Mouse (Mus musculus): ENCODE measurements at regions not wholly inside any gene's neighbourhood (a gene's known extent, or its start where the extent isn't known, plus 50 kb on each side); places are given as distances from the start of the nearest gene placed in this dataset.
A peak's percentile ranks its signal among the peaks of the same experiment; 100 is the strongest.
"Not testable (repeated sequence)": the region's sequence is repeated elsewhere in the genome, so short reads cannot be mapped to it uniquely, and the experiment has no call there.

GRCm38 (mm10) chr2:168393341-168393740 is 111.8 kb upstream of the Kcng1 start:
- no peaks in the 10 kb centered on the region for H3K36me3 ChIP-seq (ENCODE audit: control insufficient read depth, insufficient read depth, low read length)
- WGBS = 92% methylated on average over 18 of the region's 18 CpGs

GRCm38 (mm10) chr2:168392171-168392570 is 110.6 kb upstream of the Kcng1 start:
- not testable (repeated sequence) for H3K4me3 ChIP-seq (ENCODE audit: low read length); H3K27me3 ChIP-seq (replicated peaks; ENCODE audit: control insufficient read depth, insufficient read depth, low read length); H3K4me1 ChIP-seq (ENCODE audit: control insufficient read depth, insufficient read depth, low read depth, low read length); H3K27ac ChIP-seq (ENCODE audit: low read depth, low read length); H3K36me3 ChIP-seq (ENCODE audit: control insufficient read depth, insufficient read depth, low read length); ATAC-seq; H3K4me2 ChIP-seq (ENCODE audit: low read length); H3K9ac ChIP-seq (ENCODE audit: low read depth, low read length); H3K9me3 ChIP-seq (ENCODE audit: control insufficient read depth, low read length)
- 75% methylated on average over 3 of the region's 3 CpGs for WGBS

More at GRCm38 (mm10) chr2:168393341-168393740, 111.8 kb upstream of the Kcng1 start:
- H3K4me3 ChIP-seq (ENCODE audit: low read length) = no peak overlapping the region
- no peak for ATAC-seq
- H3K27me3 ChIP-seq (replicated peaks; ENCODE audit: control insufficient read depth, insufficient read depth, low read length) = no peaks in the 10 kb centered on the region
- H3K27ac ChIP-seq (ENCODE audit: low read depth, low read length) = no peak overlapping the region
- H3K9me3 ChIP-seq (ENCODE audit: control insufficient read depth, low read length) = no peaks in the 10 kb centered on the region
- H3K4me1 ChIP-seq (ENCODE audit: control insufficient read depth, insufficient read depth, low read depth, low read length) = no peaks in the 10 kb centered on the region
- no peak overlapping the region for H3K4me2 ChIP-seq (ENCODE audit: low read length)
- no peak overlapping the region for H3K9ac ChIP-seq (ENCODE audit: low read depth, low read length)

- Histone ChIP-seq H3K27me3 (replicated peaks; ENCODE audit: control insufficient read depth, insufficient read depth, low read length) (no peaks in the 10 kb centered on the region), H3K4me3 (ENCODE audit: low read length) (no peak overlapping the region), H3K9ac (ENCODE audit: low read depth, low read length) (no peak overlapping the region), H3K4me1 (ENCODE audit: control insufficient read depth, insufficient read depth, low read depth, low read length) (no peaks in the 10 kb centered on the region), H3K36me3 (ENCODE audit: control insufficient read depth, insufficient read depth, low read length) (no peaks in the 10 kb centered on the region), H3K9me3 (ENCODE audit: control insufficient read depth, low read length) (peaks cover 10% of the 10 kb centered on the region), H3K27ac (ENCODE audit: low read depth, low read length) (no peak overlapping the region), H3K4me2 (ENCODE audit: low read length) (no peak overlapping the region)
- ATAC-seq = no peak
- WGBS = 76% methylated on average over 5 of the region's 5 CpGs
These were observed 99.1 kb upstream of the Kcng1 start for GRCm38 (mm10) chr2:168380606-168381005.

GRCm38 (mm10) chr2:168372356-168372755 is 90.8 kb upstream of the Kcng1 start:
- no peak overlapping the region for H3K9ac ChIP-seq (ENCODE audit: low read depth, low read length)
- 97% methylated on average over 5 of the region's 5 CpGs for WGBS
- no peak for ATAC-seq
- no peaks in the 10 kb centered on the region for H3K36me3 ChIP-seq (ENCODE audit: control insufficient read depth, insufficient read depth, low read length)
- H3K27me3 ChIP-seq (replicated peaks; ENCODE audit: control insufficient read depth, insufficient read depth, low read length) = no peaks in the 10 kb centered on the region
- peaks cover 11% of the 10 kb centered on the region for H3K9me3 ChIP-seq (ENCODE audit: control insufficient read depth, low read length)
- H3K27ac ChIP-seq (ENCODE audit: low read depth, low read length) = no peak overlapping the region
- no peaks in the 10 kb centered on the region for H3K4me1 ChIP-seq (ENCODE audit: control insufficient read depth, insufficient read depth, low read depth, low read length)
- H3K4me3 ChIP-seq (ENCODE audit: low read length) = no peak overlapping the region
- H3K4me2 ChIP-seq (ENCODE audit: low read length) = no peak overlapping the region

GRCm38 (mm10) chr2:168371245-168371644 is 89.7 kb upstream of the Kcng1 start:
- no peak for ATAC-seq
- Histone ChIP-seq H3K4me3 (ENCODE audit: low read length) (no peak overlapping the region), H3K9ac (ENCODE audit: low read depth, low read length) (no peak overlapping the region)

GRCm38 (mm10) chr2:168359200-168359599 is 77.7 kb upstream of the Kcng1 start:
- ATAC-seq = no peak
- no peaks in the 10 kb centered on the region for H3K9me3 ChIP-seq (ENCODE audit: control insufficient read depth, low read length)
- WGBS = 73% methylated on average over 8 of the region's 8 CpGs

More at GRCm38 (mm10) chr2:168371245-168371644, 89.7 kb upstream of the Kcng1 start:
- Histone ChIP-seq H3K27me3 (replicated peaks; ENCODE audit: control insufficient read depth, insufficient read depth, low read length) (no peaks in the 10 kb centered on the region), H3K27ac (ENCODE audit: low read depth, low read length) (no peak overlapping the region), H3K9me3 (ENCODE audit: control insufficient read depth, low read length) (peaks cover 10% of the 10 kb centered on the region), H3K36me3 (ENCODE audit: control insufficient read depth, insufficient read depth, low read length) (no peaks in the 10 kb centered on the region), H3K4me2 (ENCODE audit: low read length) (no peak overlapping the region), H3K4me1 (ENCODE audit: control insufficient read depth, insufficient read depth, low read depth, low read length) (no peaks in the 10 kb centered on the region)
- 58% methylated on average over 3 of the region's 3 CpGs for WGBS

GRCm38 (mm10) chr2:168358551-168358950 is 77.0 kb upstream of the Kcng1 start:
- 87% methylated on average over 6 of the region's 6 CpGs for WGBS
- no peak overlapping the region for H3K9ac ChIP-seq (ENCODE audit: low read depth, low read length)
- H3K9me3 ChIP-seq (ENCODE audit: control insufficient read depth, low read length) = no peaks in the 10 kb centered on the region
- H3K36me3 ChIP-seq (ENCODE audit: control insufficient read depth, insufficient read depth, low read length) = no peaks in the 10 kb centered on the region
- no peak overlapping the region for H3K4me2 ChIP-seq (ENCODE audit: low read length)
- no peaks in the 10 kb centered on the region for H3K27me3 ChIP-seq (replicated peaks; ENCODE audit: control insufficient read depth, insufficient read depth, low read length)
- no peak for ATAC-seq
- no peak overlapping the region for H3K27ac ChIP-seq (ENCODE audit: low read depth, low read length)
- no peaks in the 10 kb centered on the region; the same call in 1 of the 2 replicates for H3K4me1 ChIP-seq (ENCODE audit: control insufficient read depth, insufficient read depth, low read depth, low read length)
- no peak overlapping the region for H3K4me3 ChIP-seq (ENCODE audit: low read length)

More at GRCm38 (mm10) chr2:168359200-168359599, 77.7 kb upstream of the Kcng1 start:
- H3K27me3 ChIP-seq (replicated peaks; ENCODE audit: control insufficient read depth, insufficient read depth, low read length) = no peaks in the 10 kb centered on the region
- no peak overlapping the region for H3K4me2 ChIP-seq (ENCODE audit: low read length)
- no peaks in the 10 kb centered on the region for H3K36me3 ChIP-seq (ENCODE audit: control insufficient read depth, insufficient read depth, low read length)
- H3K27ac ChIP-seq (ENCODE audit: low read depth, low read length) = no peak overlapping the region
- H3K4me1 ChIP-seq (ENCODE audit: control insufficient read depth, insufficient read depth, low read depth, low read length) = no peaks in the 10 kb centered on the region; the same call in 1 of the 2 replicates
- H3K4me3 ChIP-seq (ENCODE audit: low read length) = no peak overlapping the region
- no peak overlapping the region for H3K9ac ChIP-seq (ENCODE audit: low read depth, low read length)

- Histone ChIP-seq H3K4me3 (ENCODE audit: low read length) (no peak overlapping the region), H3K9me3 (ENCODE audit: control insufficient read depth, low read length) (no peaks in the 10 kb centered on the region), H3K9ac (ENCODE audit: low read depth, low read length) (no peak overlapping the region), H3K27me3 (replicated peaks; ENCODE audit: control insufficient read depth, insufficient read depth, low read length) (no peaks in the 10 kb centered on the region), H3K4me1 (ENCODE audit: control insufficient read depth, insufficient read depth, low read depth, low read length) (no peaks in the 10 kb centered on the region; the same call in 1 of the 2 replicates), H3K27ac (ENCODE audit: low read depth, low read length) (no peak overlapping the region), H3K36me3 (ENCODE audit: control insufficient read depth, insufficient read depth, low read length) (no peaks in the 10 kb centered on the region), H3K4me2 (ENCODE audit: low read length) (no peak overlapping the region)
- ATAC-seq = no peak
- 80% methylated on average over 6 of the region's 6 CpGs for WGBS
These were observed 76.3 kb upstream of the Kcng1 start for GRCm38 (mm10) chr2:168357815-168358214.

- Histone ChIP-seq H3K9ac (ENCODE audit: low read depth, low read length) (no peak overlapping the region), H3K36me3 (ENCODE audit: control insufficient read depth, insufficient read depth, low read length) (no peaks in the 10 kb centered on the region), H3K27ac (ENCODE audit: low read depth, low read length) (no peak overlapping the region), H3K4me1 (ENCODE audit: control insufficient read depth, insufficient read depth, low read depth, low read length) (peaks cover 3% of the 10 kb centered on the region; the same call in 1 of the 2 replicates), H3K9me3 (ENCODE audit: control insufficient read depth, low read length) (no peaks in the 10 kb centered on the region), H3K27me3 (replicated peaks; ENCODE audit: control insufficient read depth, insufficient read depth, low read length) (no peaks in the 10 kb centered on the region), H3K4me2 (ENCODE audit: low read length) (no peak overlapping the region), H3K4me3 (ENCODE audit: low read length) (no peak overlapping the region)
- 39% methylated on average over 10 of the region's 10 CpGs for WGBS
- no peak for ATAC-seq
These were observed 72.9 kb upstream of the Kcng1 start for GRCm38 (mm10) chr2:168354397-168354796.

- Histone ChIP-seq H3K9me3 (ENCODE audit: control insufficient read depth, low read length) (no peaks in the 10 kb centered on the region), H3K27me3 (replicated peaks; ENCODE audit: control insufficient read depth, insufficient read depth, low read length) (no peaks in the 10 kb centered on the region), H3K27ac (ENCODE audit: low read depth, low read length) (no peak overlapping the region), H3K9ac (ENCODE audit: low read depth, low read length) (no peak overlapping the region), H3K36me3 (ENCODE audit: control insufficient read depth, insufficient read depth, low read length) (no peaks in the 10 kb centered on the region), H3K4me2 (ENCODE audit: low read length) (no peak overlapping the region), H3K4me1 (ENCODE audit: control insufficient read depth, insufficient read depth, low read depth, low read length) (peaks cover 3% of the 10 kb centered on the region; the same call in 1 of the 2 replicates), H3K4me3 (ENCODE audit: low read length) (no peak overlapping the region)
- 69% methylated on average over 5 of the region's 5 CpGs for WGBS
- peak; percentile 37; the same call in 1 of the 2 replicates for ATAC-seq
These were observed 71.1 kb upstream of the Kcng1 start for GRCm38 (mm10) chr2:168352626-168353025.
